Mouse (Mus musculus) forebrain, embryonic 16.5 days (tissue): ENCODE measurements around the gene Npr3. TPM values are rescaled to one million over a fixed set of nuclear protein-coding genes. Genes with fewer than 3 reads are reported as not detected.
"Not testable (repeated sequence)": the region's sequence is repeated elsewhere in the genome, so short reads cannot be mapped to it uniquely, and the experiment has no call there.

ENCODE experiments used
- ATAC-seq: fragments of 200-750 bp; cut with Nextera tagmentation; 2 replicates; pipeline ENCODE4 v1.8.0; 2017; ENCODE audit warnings: mild to moderate bottlenecking, moderate library complexity
- H3K27ac ChIP-seq: fragments of 300-500 bp; sonication (generic); 2 replicates; pipeline ENCODE4 v1.5.1; 2014; ENCODE audit warnings: low read length, control low read depth
- H3K27me3 ChIP-seq: fragments of 300-500 bp; sonication (generic); replicated peaks from 2 replicates; pipeline ENCODE4 v1.6.1; 2014; ENCODE audit warnings: low read length; ENCODE audit not compliant: control insufficient read depth, insufficient read depth
- H3K36me3 ChIP-seq: fragments of 300-500 bp; sonication (generic); 2 replicates; pipeline ENCODE4 v1.6.1; 2014; ENCODE audit not compliant: control insufficient read depth, insufficient read depth
- H3K4me1 ChIP-seq: fragments of 300-500 bp; sonication (generic); replicated peaks from 2 replicates; pipeline ENCODE4 v1.6.1; 2014; ENCODE audit warnings: low read length; ENCODE audit not compliant: control insufficient read depth, insufficient read depth
- H3K4me2 ChIP-seq: fragments of 300-500 bp; sonication (generic); 2 replicates; pipeline ENCODE4 v1.6.1; 2014; ENCODE audit warnings: mild to moderate bottlenecking, low read length, control low read depth
- H3K4me3 ChIP-seq: fragments of 300-500 bp; sonication (generic); replicated peaks from 2 replicates; pipeline ENCODE4 v1.5.1; 2014; ENCODE audit warnings: mild to moderate bottlenecking, low read length, control low read depth
- H3K9ac ChIP-seq: fragments of 300-500 bp; sonication (generic); replicated peaks from 2 replicates; pipeline ENCODE4 v1.6.1; 2014; ENCODE audit warnings: low read depth, low read length, control low read depth
- H3K9me3 ChIP-seq: fragments of 300-500 bp; sonication (generic); 2 replicates; pipeline ENCODE4 v1.6.1; 2016; ENCODE audit warnings: low read length; ENCODE audit not compliant: control insufficient read depth
- WGBS: fragments of 180-500 bp; shearing (Covaris S2); extraction: QIAGEN DNeasy Blood & Tissue Kit; methylation state at CpG from one replicate; pipeline ENCODE4 v1.1.7; 2014; 5-methylcytosine and 5-hydroxymethylcytosine counted together
- polyA plus RNA-seq: library from polyadenylated mRNA; unstranded; fragments of >200 nt; fragmentation: Nextera tagmentation; extraction: Ambion mirVana; gene quantifications from 2 replicates; pipeline ENCODE4 v1.2.1, GENCODE M21; 2015

The Npr3 gene
- polyA plus RNA-seq, 1 experiment from 2014 or later = 1.5 TPM

DNA sequence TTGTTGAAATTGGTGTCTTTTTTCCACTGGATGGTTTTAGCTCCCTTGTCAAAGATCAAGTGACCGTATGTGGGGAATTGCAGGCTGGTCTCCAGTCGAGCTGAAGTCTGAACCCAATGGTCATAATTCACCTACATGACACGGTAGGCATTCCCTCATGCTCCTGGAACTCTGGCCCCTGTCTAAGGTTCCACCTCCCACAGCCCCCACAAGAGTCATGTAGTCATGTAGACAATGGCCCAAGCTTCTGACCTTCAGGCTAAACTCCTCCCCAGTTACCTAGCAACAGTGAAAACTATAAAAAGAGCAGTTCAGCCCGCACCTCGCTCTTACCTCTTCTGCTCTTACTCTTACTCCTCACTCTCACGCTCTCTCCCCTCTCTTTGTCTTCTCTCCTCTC is 84.7 kb downstream of the Npr3 start:
- not testable (repeated sequence) for H3K36me3 ChIP-seq, H3K4me3 ChIP-seq
- 78% methylated on average over 6 of the region's 6 CpGs for WGBS

GRCm38 (mm10) chr15:11815551-11815950 is 91.5 kb downstream of the Npr3 start:
- 83% methylated on average over 4 of the region's 4 CpGs for WGBS
- no peak overlapping the region for H3K4me2 ChIP-seq
- no peaks in the 10 kb centered on the region for H3K9me3 ChIP-seq
- ATAC-seq = no peak
- no peak overlapping the region for H3K4me3 ChIP-seq
- no peaks in the 10 kb centered on the region for H3K36me3 ChIP-seq
- H3K27me3 ChIP-seq = no peaks in the 10 kb centered on the region
- no peak overlapping the region for H3K9ac ChIP-seq
- no peak overlapping the region for H3K27ac ChIP-seq
- H3K4me1 ChIP-seq = no peaks in the 10 kb centered on the region

More for the DNA sequence above, 84.7 kb downstream of the Npr3 start:
- H3K9ac ChIP-seq, H3K27me3 ChIP-seq, H3K4me2 ChIP-seq, H3K9me3 ChIP-seq, H3K4me1 ChIP-seq, H3K27ac ChIP-seq, ATAC-seq: not testable (repeated sequence)

DNA sequence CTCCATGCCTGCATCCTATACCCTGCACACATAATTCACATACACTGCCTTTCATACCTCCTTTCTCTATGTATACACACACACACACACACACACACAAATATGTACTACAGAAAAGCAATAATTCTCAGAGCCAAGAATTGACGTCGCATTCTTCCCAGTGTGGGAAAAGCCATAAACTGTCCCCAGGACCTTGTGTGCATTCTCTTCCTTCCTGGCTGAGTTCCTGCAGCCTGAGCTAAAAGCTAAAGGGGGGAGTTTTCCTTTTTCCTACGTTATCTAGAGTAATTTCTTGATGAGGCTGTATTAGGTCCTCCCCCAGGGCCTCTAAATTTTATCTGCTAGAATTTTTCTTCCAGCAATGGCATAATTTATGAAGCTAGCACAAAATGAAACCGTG is 103.5 kb downstream of the Npr3 start:
- WGBS = 71% methylated on average over 4 of the region's 4 CpGs
- H3K27me3 ChIP-seq = no peaks in the 10 kb centered on the region
- no peak overlapping the region for H3K27ac ChIP-seq
- H3K9ac ChIP-seq = no peak overlapping the region
- ATAC-seq = no peak
- peaks cover 10% of the 10 kb centered on the region for H3K4me1 ChIP-seq
- H3K36me3 ChIP-seq = no peaks in the 10 kb centered on the region
- H3K9me3 ChIP-seq = no peaks in the 10 kb centered on the region
- no peak overlapping the region for H3K4me2 ChIP-seq
- no peak overlapping the region for H3K4me3 ChIP-seq

- Histone ChIP-seq H3K27me3 (no peaks in the 10 kb centered on the region), H3K9me3 (no peaks in the 10 kb centered on the region), H3K4me2 (peak overlapping the region; percentile 20), H3K27ac (no peak overlapping the region), H3K4me3 (no peak overlapping the region), H3K36me3 (no peaks in the 10 kb centered on the region), H3K9ac (no peak overlapping the region), H3K4me1 (peaks cover 10% of the 10 kb centered on the region)
- 31% methylated on average over 13 of the region's 13 CpGs for WGBS
- peak; percentile 75 for ATAC-seq
Measured at GRCm38 (mm10) chr15:11801863-11802722, 105.0 kb downstream of the Npr3 start.

DNA sequence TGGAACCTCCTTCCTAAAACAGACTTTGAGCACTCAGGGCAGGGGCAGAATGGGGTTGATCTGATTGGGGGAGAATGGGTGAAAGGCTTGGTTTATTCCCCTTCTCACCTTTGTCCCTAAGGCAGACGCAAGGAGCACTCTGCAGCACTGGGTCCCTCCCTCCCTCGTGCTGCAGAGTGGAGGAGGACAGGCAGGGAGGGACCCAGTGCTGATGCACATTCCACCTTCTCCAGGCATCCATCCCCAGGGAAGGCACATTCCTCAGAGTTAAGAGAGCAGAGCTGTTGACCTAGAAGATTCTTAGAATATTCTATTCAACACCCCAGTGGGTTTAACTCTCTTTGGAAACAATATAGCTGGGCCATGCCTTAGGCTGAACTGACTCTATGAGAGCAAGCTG is 112.5 kb downstream of the Npr3 start:
- ATAC-seq = no peak
- 32% methylated on average over 2 of the region's 2 CpGs for WGBS
- H3K27ac ChIP-seq = no peak overlapping the region
- H3K4me3 ChIP-seq = no peak overlapping the region
- no peaks in the 10 kb centered on the region for H3K4me1 ChIP-seq
- H3K4me2 ChIP-seq = no peak overlapping the region
- H3K36me3 ChIP-seq = no peaks in the 10 kb centered on the region
- H3K27me3 ChIP-seq = no peaks in the 10 kb centered on the region
- no peaks in the 10 kb centered on the region for H3K9me3 ChIP-seq
- H3K9ac ChIP-seq = no peak overlapping the region

Other genes with a start within 250 kb of the Npr3 start
- gene Sub1, start 89.7 kb upstream of the Npr3 start, polyA plus RNA-seq = 463 and 464 TPM in 2 replicates
- 124 and 142 TPM in 2 replicates for gene Zfr, start 210.5 kb upstream of the Npr3 start, polyA plus RNA-seq